Mouse (Mus musculus): ENCODE results near the gene Ppp1r17. TPM values are rescaled to one million over a fixed set of nuclear protein-coding genes. Genes with fewer than 3 reads are reported as not detected.

The Ppp1r17 gene
- not detected for polyA plus RNA-seq (2015; fragmentation: Illumina TruSeq; extraction: RNeasy Lipid Tissue Mini Kit (QIAGEN cat#74804); ENCODE audit: insufficient read depth, low replicate concordance)

DNA sequence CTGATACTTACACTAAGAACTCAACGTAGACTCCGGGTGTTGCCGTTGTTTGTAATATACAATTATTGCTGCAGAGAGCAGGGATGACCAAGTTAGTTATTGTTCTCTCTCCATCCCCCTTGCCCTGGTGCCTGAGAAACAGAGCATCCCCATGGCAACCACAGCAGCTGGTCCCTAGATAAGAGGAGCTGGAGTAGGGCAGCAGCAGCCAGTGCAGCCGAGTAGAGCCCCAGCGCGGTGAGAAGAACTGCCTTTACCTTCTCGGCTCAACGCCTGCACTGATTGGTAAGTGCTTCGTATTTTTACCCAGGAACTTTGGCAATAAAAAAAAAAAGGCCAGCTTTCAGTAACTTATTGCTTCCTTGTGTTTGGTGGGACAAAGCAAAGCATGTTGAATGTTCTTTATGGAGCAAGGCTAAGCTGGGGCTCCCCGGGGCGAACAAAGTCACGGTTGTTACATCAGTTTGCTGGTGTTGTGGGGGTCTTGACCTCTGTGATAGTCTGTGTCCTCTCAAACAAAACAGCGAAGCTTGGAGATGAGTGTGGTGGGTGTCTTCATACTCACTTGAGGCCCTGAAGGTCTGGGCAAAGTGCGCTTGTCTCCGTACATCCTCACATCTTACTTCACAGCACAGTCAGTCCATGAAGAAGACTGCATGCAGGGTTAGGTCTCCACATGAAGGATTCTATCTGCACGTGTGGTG lies at the start of gene Ppp1r17:
TSS of gene Ppp1r17 (plus strand) at position 207 of the 704 bp plus-strand sequence.

Other genes with a start within 250 kb of the Ppp1r17 start
- not detected for gene Itprid1, start 180.6 kb upstream of the Ppp1r17 start, polyA plus RNA-seq (2015; fragmentation: Illumina TruSeq; extraction: RNeasy Lipid Tissue Mini Kit (QIAGEN cat#74804); ENCODE audit: insufficient read depth, low replicate concordance)